Mouse (Mus musculus): ENCODE measurements at regions not wholly inside any gene's neighbourhood (a gene's known extent, or its start where the extent isn't known, plus 50 kb on each side); places are given as distances from the start of the nearest gene placed in this dataset.

DNA sequence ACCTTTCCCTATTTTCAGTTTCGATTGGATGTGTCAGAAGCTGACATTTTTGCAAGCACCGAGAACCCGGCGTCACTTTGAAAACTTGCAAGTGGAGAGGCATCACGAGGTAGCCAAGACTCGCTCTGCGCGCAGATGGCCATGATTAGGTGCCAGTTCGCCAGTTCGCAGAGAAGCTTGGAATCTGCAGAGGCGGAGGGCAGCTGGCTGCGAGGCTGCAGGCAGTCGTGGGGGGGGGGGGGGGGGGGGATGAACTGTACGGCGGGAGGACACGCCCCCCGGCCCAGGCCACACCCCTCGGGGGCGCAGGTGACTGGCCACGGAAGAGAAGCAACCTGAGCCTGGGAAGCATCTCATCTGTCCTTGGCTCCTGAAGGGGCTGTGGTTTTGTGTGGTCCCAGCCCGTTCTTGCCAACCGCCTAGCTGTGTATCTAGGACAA lies 74.6 kb upstream of the Vrk1 start:
- 13% methylated on average over 19 of the region's 22 CpGs for WGBS
- H3K9me3 ChIP-seq: peaks cover 4% of the 10 kb centered on the region; the same call in 1 of the 2 replicates
- H3K4me2 ChIP-seq (replicated peaks): peak overlapping the region; percentile 42
- 0 out of 2 replicates have a peak, but pooled peaks have one; percentile 60 for ATAC-seq
- 0 out of 2 replicates have a peak overlapping the region, but pooled peaks have one; percentile 13 for H3K4me3 ChIP-seq (replicated peaks)
- H3K27ac ChIP-seq: no peak overlapping the region
- H3K9ac ChIP-seq (replicated peaks): 0 out of 2 replicates have a peak overlapping the region, but pooled peaks have one; percentile 14
- peaks cover 4% of the 10 kb centered on the region; the same call in 1 of the 2 replicates for H3K4me1 ChIP-seq (replicated peaks)
- H3K36me3 ChIP-seq: no peaks in the 10 kb centered on the region
- peaks cover 23% of the 10 kb centered on the region for H3K27me3 ChIP-seq

- Histone ChIP-seq H3K9me3 (peaks cover 4% of the 10 kb centered on the region; the same call in 1 of the 2 replicates), H3K27ac (no peak overlapping the region), H3K4me1 (replicated peaks) (peaks cover 4% of the 10 kb centered on the region; the same call in 1 of the 2 replicates), H3K27me3 (peaks cover 23% of the 10 kb centered on the region), H3K4me3 (replicated peaks) (no peak overlapping the region), H3K4me2 (replicated peaks) (no peak overlapping the region), H3K9ac (replicated peaks) (no peak overlapping the region), H3K36me3 (no peaks in the 10 kb centered on the region)
- 89% methylated on average over 18 of the region's 18 CpGs for WGBS
- ATAC-seq: no peak
Measured at GRCm38 (mm10) chr12:105936812-105937530, 73.1 kb upstream of the Vrk1 start.

GRCm38 (mm10) chr12:105942136-105943076 lies 67.6 kb upstream of the Vrk1 start:
- Histone ChIP-seq H3K9me3 (no peaks in the 10 kb centered on the region), H3K4me2 (replicated peaks) (no peak overlapping the region), H3K27me3 (no peaks in the 10 kb centered on the region), H3K27ac (no peak overlapping the region), H3K9ac (replicated peaks) (no peak overlapping the region), H3K4me1 (replicated peaks) (no peaks in the 10 kb centered on the region), H3K4me3 (replicated peaks) (no peak overlapping the region), H3K36me3 (no peaks in the 10 kb centered on the region)
- ATAC-seq: no peak
- 79% methylated on average over 20 of the region's 20 CpGs for WGBS

- H3K36me3 ChIP-seq: no peaks in the 10 kb centered on the region
- H3K4me1 ChIP-seq (replicated peaks): no peaks in the 10 kb centered on the region
- H3K4me2 ChIP-seq (replicated peaks): no peak overlapping the region
- WGBS: 88% methylated on average over 8 of the region's 8 CpGs
- no peak overlapping the region for H3K4me3 ChIP-seq (replicated peaks)
- no peaks in the 10 kb centered on the region for H3K9me3 ChIP-seq
- no peaks in the 10 kb centered on the region for H3K27me3 ChIP-seq
- no peak overlapping the region for H3K27ac ChIP-seq
- no peak for ATAC-seq
- H3K9ac ChIP-seq (replicated peaks): no peak overlapping the region
Measured at GRCm38 (mm10) chr12:105943077-105943433, 67.0 kb upstream of the Vrk1 start.

DNA sequence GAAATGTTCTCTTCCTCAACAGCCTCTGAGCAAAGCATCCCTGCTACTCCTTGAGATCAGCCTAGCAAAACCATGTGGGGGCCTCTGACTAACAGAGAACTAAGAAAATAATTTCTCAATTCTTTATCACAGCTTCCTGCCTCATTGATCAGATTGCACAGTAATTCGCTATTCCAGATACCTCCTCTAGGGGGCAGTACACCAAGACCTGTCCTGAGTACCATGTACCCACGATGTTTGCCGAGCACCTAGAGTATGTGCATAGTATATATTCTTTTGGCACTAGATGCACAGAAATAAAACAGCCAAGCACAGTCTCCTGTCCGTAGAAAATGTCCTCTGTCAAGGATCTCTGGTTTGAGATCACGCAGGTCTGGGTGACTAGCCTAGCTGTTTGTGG lies 62.7 kb upstream of the Vrk1 start:
- no peak overlapping the region for H3K4me2 ChIP-seq (replicated peaks)
- H3K36me3 ChIP-seq: no peaks in the 10 kb centered on the region
- H3K27ac ChIP-seq: no peak overlapping the region
- H3K4me3 ChIP-seq (replicated peaks): no peak overlapping the region
- H3K27me3 ChIP-seq: no peaks in the 10 kb centered on the region
- no peak overlapping the region for H3K9ac ChIP-seq (replicated peaks)
- 0 out of 2 replicates have a peak, but pooled peaks cover 4% of the 10 kb centered on the region for H3K4me1 ChIP-seq (replicated peaks)
- H3K9me3 ChIP-seq: no peaks in the 10 kb centered on the region
- WGBS: 61% methylated on average over 5 of the region's 5 CpGs
- no peak for ATAC-seq

DNA sequence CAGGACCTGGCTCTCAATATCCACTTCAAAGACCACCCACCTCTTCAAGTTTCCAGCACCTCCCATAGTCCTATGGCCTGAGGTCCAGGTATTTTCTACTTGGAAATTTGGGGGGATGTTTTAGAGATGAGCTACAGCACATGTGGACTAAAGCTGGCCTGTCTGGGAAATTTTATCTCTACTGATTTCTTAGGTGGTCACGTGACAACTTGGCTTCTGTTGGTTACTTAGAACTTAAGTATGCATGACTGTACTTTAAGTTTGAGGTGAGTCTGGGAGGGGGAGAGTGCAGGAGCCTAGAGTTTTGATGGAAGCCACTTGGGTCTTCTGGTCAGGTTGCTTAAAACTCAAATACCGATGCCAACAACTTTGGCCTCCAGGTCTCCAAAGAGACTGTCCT lies 61.7 kb upstream of the Vrk1 start:
- Histone ChIP-seq H3K36me3 (no peaks in the 10 kb centered on the region), H3K9ac (replicated peaks) (no peak overlapping the region), H3K27ac (no peak overlapping the region), H3K4me1 (replicated peaks) (0 out of 2 replicates have a peak, but pooled peaks cover 4% of the 10 kb centered on the region), H3K27me3 (no peaks in the 10 kb centered on the region), H3K4me3 (replicated peaks) (no peak overlapping the region), H3K4me2 (replicated peaks) (no peak overlapping the region), H3K9me3 (no peaks in the 10 kb centered on the region)
- 87% methylated on average over 2 of the region's 2 CpGs for WGBS
- no peak for ATAC-seq

- WGBS: 50% methylated on average over 1 of the region's 1 CpGs
- Histone ChIP-seq H3K9ac (replicated peaks) (no peak overlapping the region), H3K27ac (peak overlapping the region; percentile 45; the same call in 1 of the 2 replicates), H3K4me3 (replicated peaks) (no peak overlapping the region), H3K4me2 (replicated peaks) (no peak overlapping the region), H3K9me3 (no peaks in the 10 kb centered on the region), H3K36me3 (no peaks in the 10 kb centered on the region), H3K27me3 (no peaks in the 10 kb centered on the region), H3K4me1 (replicated peaks) (peaks cover 42% of the 10 kb centered on the region)
- ATAC-seq: peak; percentile 77
Measured at GRCm38 (mm10) chr12:105955764-105956290, 54.2 kb upstream of the Vrk1 start.

GRCm38 (mm10) chr12:105959756-105960155 lies 50.3 kb upstream of the Vrk1 start:
- Histone ChIP-seq H3K4me3 (replicated peaks) (no peak overlapping the region), H3K4me1 (replicated peaks) (peaks cover 57% of the 10 kb centered on the region), H3K36me3 (no peaks in the 10 kb centered on the region), H3K4me2 (replicated peaks) (no peak overlapping the region), H3K9me3 (no peaks in the 10 kb centered on the region), H3K27me3 (peaks cover 13% of the 10 kb centered on the region; the same call in 1 of the 2 replicates), H3K27ac (peak overlapping the region; percentile 58), H3K9ac (replicated peaks) (no peak overlapping the region)
- ATAC-seq: no peak
- WGBS: 50% methylated on average over 7 of the region's 7 CpGs

All from midbrain, embryonic 13.5 days (tissue).